Mouse (Mus musculus) olfactory bulb, adult 2 months (tissue): ENCODE measurements around the gene Tmem254a.
"Not testable (repeated sequence)": the region's sequence is repeated elsewhere in the genome, so short reads cannot be mapped to it uniquely, and the experiment has no call there.

ENCODE experiments used
- CTCF ChIP-seq: fragments of 200-500 bp; IDR thresholded peaks from 2 replicates; pipeline ENCODE4 v1.5.1; 2012; ENCODE audit warnings: low read depth, mild to moderate bottlenecking, low read length, moderate library complexity; ENCODE audit not compliant: insufficient read depth
- POLR2A ChIP-seq: fragments of 200-500 bp; IDR thresholded peaks from 2 replicates; pipeline ENCODE4 v1.6.1; 2012; ENCODE audit warnings: mild to moderate bottlenecking, low read depth, low read length, moderate library complexity; ENCODE audit not compliant: insufficient read depth

GRCm38 (mm10) chr14:25903000-25903399 lies 24.5 kb downstream of the Tmem254a start, which contains the start of gene Plac9a:
- TF ChIP-seq POLR2A, CTCF: not testable (repeated sequence)
